Mouse (Mus musculus) embryonic stem cell, embryonic (primary cell): ENCODE measurements around the gene Gm10100.
"Not testable (repeated sequence)": the region's sequence is repeated elsewhere in the genome, so short reads cannot be mapped to it uniquely, and the experiment has no call there.

Experiments used
- CTCF ChIA-PET, 4 experiments: fragments of 300-600 bp in 2 of 4; fragments of 350-600 bp in 2 of 4; sonication (Branson Sonifier 250); formaldehyde crosslinking; loops; one replicate each; lab custom pipeline; 2022; ENCODE audit warnings: inconsistent platforms in 2 of 4; lab: Charles Lee
- POLR2A ChIA-PET, 4 experiments: fragments of 300-600 bp in 2 of 4; fragments of 350-600 bp in 2 of 4; sonication (Branson Sonifier 250); formaldehyde crosslinking; loops; one replicate each; lab custom pipeline; 2022; ENCODE audit warnings: antibody characterized with exemption in 4 of 4, inconsistent platforms in 1 of 4; lab: Charles Lee

Gene Gm10100

GRCm38 (mm10) chr10:77726186-77726585 lies at the start of gene Gm10100:
Gm10100 (plus strand) TSS chr10:77726486.
- POLR2A ChIA-PET, result no interaction called here
- CTCF ChIA-PET, result interaction anchor here in 1 of 4 experiments (1.1 to 1.8 kb wide), 2 partner anchors 47 to 138 kb away, joined by 3 to 9 read pairs; no protein-coding TSS in a partner anchor

- ChIA-PET POLR2A (no interaction called here), CTCF (no interaction called here)
Observed at GRCm38 (mm10) chr10:77677562-77677961, 48.7 kb upstream of the Gm10100 start.

- ChIA-PET POLR2A (interaction anchor here in 2 of 4 experiments (0.7 to 1.1 kb wide), 2 partner anchors 50 to 57 kb away, joined by 3 to 7 read pairs; no protein-coding TSS in a partner anchor), CTCF (no interaction called here)
Observed at GRCm38 (mm10) chr10:77682994-77683393, 43.3 kb upstream of the Gm10100 start.

GRCm38 (mm10) chr10:77684181-77684580 lies 42.1 kb upstream of the Gm10100 start:
- POLR2A ChIA-PET, result interaction anchor here in 3 of 4 experiments (0.6 to 1.3 kb wide), 9 partner anchors 17 to 722 kb away, joined by 3 to 6 read pairs (median 3); partner anchors contain the start of genes Krtap10-10 (in 1 of the 3), Pcbp3 (in 1 of the 3) and Pttg1ip (in 1 of the 3)
- CTCF ChIA-PET, result interaction anchor here in 3 of 4 experiments (0.6 to 0.7 kb wide), 4 partner anchors 132 to 533 kb away, joined by 3 to 7 read pairs (median 3); no protein-coding TSS in a partner anchor

- ChIA-PET CTCF (interaction anchor here in 2 of 4 experiments (0.6 to 0.8 kb wide), 2 partner anchors 39 to 143 kb away, joined by 3 read pairs; no protein-coding TSS in a partner anchor), POLR2A (interaction anchor here in 3 of 4 experiments (0.5 to 0.7 kb wide), 4 partner anchors 19 to 1075 kb away, joined by 3 to 4 read pairs (median 3); no protein-coding TSS in a partner anchor)
Observed at GRCm38 (mm10) chr10:77685895-77686664, 40.2 kb upstream of the Gm10100 start, which contains the start of gene Tspear. Tspear (plus strand) TSS chr10:77686569.

- ChIA-PET CTCF (no interaction called here), POLR2A (interaction anchor here in 1 of 4 experiments (0.5 kb wide), 1 partner anchor 211 kb away, joined by 3 read pairs; no protein-coding TSS in a partner anchor)
Observed at GRCm38 (mm10) chr10:77687021-77687420, 39.3 kb upstream of the Gm10100 start.

GRCm38 (mm10) chr10:77690356-77690807 lies 35.9 kb upstream of the Gm10100 start, which contains the start of gene Gm19402:
Gm19402 (minus strand) TSS chr10:77690757.
- ChIA-PET CTCF (interaction anchor here in 1 of 4 experiments (0.6 to 1.0 kb wide), 2 partner anchors 52 to 147 kb away, joined by 3 to 4 read pairs; partner anchors contain the start of gene Gm18596), POLR2A (interaction anchor here in 1 of 4 experiments (0.6 to 1.2 kb wide), 2 partner anchors 18 to 19 kb away, joined by 3 to 6 read pairs; no protein-coding TSS in a partner anchor)

GRCm38 (mm10) chr10:77697133-77697532 lies 29.2 kb upstream of the Gm10100 start, which contains the start of gene Gm9508:
Gm9508 (minus strand) TSS chr10:77697233.
- ChIA-PET CTCF (interaction anchor here in 3 of 4 experiments (0.6 to 1.1 kb wide), 4 partner anchors 28 to 185 kb away, joined by 3 to 5 read pairs (median 4); no protein-coding TSS in a partner anchor), POLR2A (interaction anchor here in 2 of 4 experiments (0.5 to 1.8 kb wide), 3 partner anchors 9 to 205 kb away, joined by 3 to 6 read pairs (median 4); partner anchors contain the start of gene Lrrc3 (in 1 of the 2))

GRCm38 (mm10) chr10:77706326-77706725 lies 20.0 kb upstream of the Gm10100 start, which contains the start of gene Gm10272:
Gm10272 (plus strand) TSS chr10:77706626.
- POLR2A ChIA-PET, result no interaction called here
- CTCF ChIA-PET, result interaction anchor here in 1 of 4 experiments (0.6 kb wide), 1 partner anchor 163 kb away, joined by 5 read pairs; no protein-coding TSS in a partner anchor

GRCm38 (mm10) chr10:77709831-77710230 lies 16.5 kb upstream of the Gm10100 start:
- ChIA-PET POLR2A (interaction anchor here in 2 of 4 experiments (0.7 kb wide), 4 partner anchors 19 to 294 kb away, joined by 3 to 6 read pairs (median 5); partner anchors contain the start of gene Gm19402 (in 1 of the 2)), CTCF (interaction anchor here in 2 of 4 experiments (0.7 kb wide), 2 partner anchors 10 to 269 kb away, joined by 3 to 4 read pairs; no protein-coding TSS in a partner anchor)

- CTCF ChIA-PET, POLR2A ChIA-PET: not testable (repeated sequence)
Observed at GRCm38 (mm10) chr10:77711157-77711556, 15.1 kb upstream of the Gm10100 start, which contains the start of gene Gm10024. Gm10024 (plus strand) TSS chr10:77711457.

GRCm38 (mm10) chr10:77713734-77714133 lies 12.6 kb upstream of the Gm10100 start:
- ChIA-PET POLR2A (no interaction called here), CTCF (no interaction called here)

- ChIA-PET CTCF (interaction anchor here in 2 of 4 experiments (0.6 to 0.7 kb wide), 2 partner anchors 198 to 449 kb away, joined by 3 to 8 read pairs; no protein-coding TSS in a partner anchor), POLR2A (no interaction called here)
Observed at GRCm38 (mm10) chr10:77715507-77715906, 10.8 kb upstream of the Gm10100 start, which contains the start of gene Gm10142. Gm10142 (plus strand) TSS chr10:77715807.

GRCm38 (mm10) chr10:77720299-77720698 lies 6.0 kb upstream of the Gm10100 start, which contains the start of gene Krtap12-1:
Krtap12-1 (plus strand) TSS chr10:77720599.
- CTCF ChIA-PET, result interaction anchor here in 2 of 4 experiments (0.6 to 0.8 kb wide), 2 partner anchors 9 to 104 kb away, joined by 3 to 4 read pairs; no protein-coding TSS in a partner anchor
- POLR2A ChIA-PET, result not testable (repeated sequence)

GRCm38 (mm10) chr10:77724855-77725254 lies 1.4 kb upstream of the Gm10100 start:
- POLR2A ChIA-PET, result interaction anchor here in 3 of 4 experiments (0.6 to 1.5 kb wide), 5 partner anchors 26 to 520 kb away, joined by 3 to 5 read pairs (median 4); no protein-coding TSS in a partner anchor
- CTCF ChIA-PET, result interaction anchor here (0.5 to 1.8 kb wide), 42 partner anchors 8 to 1879 kb away, joined by 3 to 10 read pairs (median 4); partner anchors contain the start of genes Gm9736 (in 1 of the 4), Pofut2 (in 1 of the 4), Pttg1ip (in 1 of the 4) and Tspear (in 1 of the 4)

GRCm38 (mm10) chr10:77728280-77728679 lies 2.0 kb downstream of the Gm10100 start:
- CTCF ChIA-PET, result interaction anchor here in 3 of 4 experiments (0.5 to 3.1 kb wide), 5 partner anchors 10 to 211 kb away, joined by 3 to 11 read pairs (median 4); partner anchors contain the start of gene Gm18596 (in 1 of the 3)
- POLR2A ChIA-PET, result no interaction called here

- ChIA-PET CTCF (interaction anchor here in 3 of 4 experiments (0.6 to 3.1 kb wide), 10 partner anchors 9 to 217 kb away, joined by 3 to 11 read pairs (median 3); partner anchors contain the start of genes Gm18596 (in 1 of the 3) and Krtap12-1 (in 1 of the 3)), POLR2A (interaction anchor here in 1 of 4 experiments (0.6 kb wide), 1 partner anchor 527 kb away, joined by 3 read pairs; no protein-coding TSS in a partner anchor)
Observed at GRCm38 (mm10) chr10:77729241-77729640, 3.0 kb downstream of the Gm10100 start.
